Mouse (Mus musculus) left cerebral cortex, postnatal 14 days (tissue): ENCODE measurements around the gene Psmb3. TPM values are rescaled to one million over a fixed set of nuclear protein-coding genes. Genes with fewer than 3 reads are reported as not detected.

Source experiments
- DNase-seq, 2 experiments: peaks; one replicate each; pipeline ENCODE4 v3.0.0; 2021 to 2022; ENCODE audit warnings: low spot score in 2 of 2, mixed read lengths in 1 of 2
- intact Hi-C: fragments of 180-260 bp; cut with DNase I; formaldehyde crosslinking; loops from one replicate; pipeline ENCODE4 v1.15.1; 2025
- microRNA-seq, 2 experiments: library from miRNA; unstranded; fragments of <30 nt; microRNA quantifications; one replicate each; pipeline ENCODE4 v1.2.0; 2022
- total RNA-seq, 2 experiments: library from RNA; stranded (reverse); gene quantifications; 2 replicates each; pipeline ENCODE4 v1.2.3; 2021

Psmb3 gene
- total RNA-seq, 2 experiments from 2014 or later = 133 to 136 TPM

DNA sequence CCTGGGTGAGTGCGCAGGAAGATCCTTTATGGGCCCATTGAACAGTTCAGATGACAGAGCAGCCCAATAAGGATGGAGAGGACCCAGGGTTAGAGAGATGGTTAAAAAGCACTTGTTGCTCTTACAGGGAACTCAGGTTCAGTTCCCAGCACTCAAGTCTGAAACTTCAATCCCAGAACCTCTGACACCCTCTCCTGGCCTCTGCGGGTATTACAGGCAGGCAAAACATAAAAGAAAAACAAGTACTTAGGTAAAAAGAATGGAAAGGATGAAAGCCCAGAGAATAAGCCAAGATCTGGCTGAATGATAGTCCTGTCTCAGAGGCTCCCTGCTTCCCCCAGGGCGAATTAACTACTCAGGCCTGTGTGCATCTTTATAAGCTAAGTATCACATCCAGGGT is 36.0 kb downstream of the Psmb3 start:
- intact Hi-C loops = no loop called here
- DNase-seq = no peak

GRCm38 (mm10) chr11:97740190-97740589 is 37.0 kb downstream of the Psmb3 start:
- DNase-seq = peak in 1 of 2 experiments; percentile 45
- intact Hi-C loops = loop anchor here (5.0 kb wide), 1 partner anchor 38 kb away; the partner anchor contains the start of genes Pcgf2 and Psmb3

DNA sequence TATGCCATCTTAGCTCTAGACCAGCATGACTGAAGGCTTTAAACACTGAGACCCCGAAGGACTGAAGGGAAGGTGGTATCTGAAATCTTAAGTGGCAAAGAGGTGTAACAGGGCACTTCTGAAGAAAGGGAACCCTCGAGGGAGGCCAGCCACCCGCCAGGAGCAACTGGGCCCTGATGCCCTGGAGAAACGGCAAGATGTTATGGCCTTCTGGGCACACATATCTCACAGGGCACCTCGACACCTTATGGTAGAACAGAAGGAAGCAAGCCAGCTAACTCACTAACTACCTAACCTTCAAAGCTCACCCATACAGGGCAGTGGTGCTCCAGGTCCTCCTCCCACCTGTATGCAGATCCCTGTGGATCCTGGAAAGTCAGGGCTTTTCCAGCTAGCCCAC is 39.0 kb downstream of the Psmb3 start:
- no peak for DNase-seq
- intact Hi-C loops = loop anchor here (5.0 kb wide), 1 partner anchor 40 kb away; the partner anchor contains the start of genes Pcgf2 and Psmb3

DNA sequence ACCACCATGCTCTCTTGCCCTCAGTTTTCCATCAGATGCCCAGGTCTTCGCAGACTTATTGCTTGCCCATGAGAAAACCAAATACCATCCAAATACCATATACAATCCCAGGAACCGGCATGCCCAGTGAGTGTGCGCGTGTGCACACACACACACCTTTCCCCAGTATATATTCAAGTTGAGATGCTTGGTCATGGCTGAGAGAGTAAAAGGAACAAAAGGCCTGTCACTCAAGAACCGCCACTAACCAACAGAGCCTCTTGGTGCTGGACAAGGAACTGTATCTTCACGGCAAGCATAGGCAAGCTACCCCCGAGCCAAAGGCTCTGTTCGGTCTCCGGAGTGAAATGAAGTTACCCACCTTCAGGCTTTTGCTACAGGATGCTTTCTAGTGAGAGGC is 39.4 kb downstream of the Psmb3 start:
- intact Hi-C loops = loop anchor here (5.0 kb wide), 1 partner anchor 40 kb away; the partner anchor contains the start of genes Pcgf2 and Psmb3
- no peak for DNase-seq

DNA sequence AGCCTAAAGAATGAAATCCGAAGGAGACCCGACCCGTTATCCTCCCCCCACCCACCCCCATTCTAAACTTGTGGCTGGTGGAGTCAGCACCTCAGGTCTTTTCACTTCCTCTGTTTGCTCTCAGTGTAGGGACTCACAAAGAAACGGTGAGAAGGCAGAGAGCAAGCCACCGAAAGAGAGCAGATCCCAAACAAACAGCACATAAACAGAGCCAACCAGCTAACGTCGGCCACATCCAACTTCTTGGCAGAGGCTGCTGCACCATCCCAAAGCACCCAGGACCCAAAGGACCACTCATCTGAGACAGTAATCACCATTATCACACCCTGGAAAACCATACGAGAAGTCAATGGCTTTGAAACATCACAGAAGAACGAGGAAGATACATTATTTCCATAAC is 40.2 kb downstream of the Psmb3 start:
- DNase-seq = no peak
- intact Hi-C loops = loop anchor here (5.0 kb wide), 1 partner anchor 41 kb away; the partner anchor contains the start of genes Pcgf2 and Psmb3

- peak in 1 of 2 experiments; percentile 54 for DNase-seq
- intact Hi-C loops = loop anchor here (5.0 kb wide), 1 partner anchor 42 kb away; the partner anchor contains the start of genes Pcgf2 and Psmb3
Measured at GRCm38 (mm10) chr11:97744063-97744717, 41.0 kb downstream of the Psmb3 start, which contains the start of gene Pip4k2b. Pip4k2b (minus strand) TSS chr11:97744704.

GRCm38 (mm10) chr11:97744718-97745330 is 41.6 kb downstream of the Psmb3 start:
- DNase-seq = peak; percentile 98 to 99
- intact Hi-C loops = loop anchor here (5.0 kb wide), 1 partner anchor 43 kb away; the partner anchor contains the start of genes Pcgf2 and Psmb3

DNA sequence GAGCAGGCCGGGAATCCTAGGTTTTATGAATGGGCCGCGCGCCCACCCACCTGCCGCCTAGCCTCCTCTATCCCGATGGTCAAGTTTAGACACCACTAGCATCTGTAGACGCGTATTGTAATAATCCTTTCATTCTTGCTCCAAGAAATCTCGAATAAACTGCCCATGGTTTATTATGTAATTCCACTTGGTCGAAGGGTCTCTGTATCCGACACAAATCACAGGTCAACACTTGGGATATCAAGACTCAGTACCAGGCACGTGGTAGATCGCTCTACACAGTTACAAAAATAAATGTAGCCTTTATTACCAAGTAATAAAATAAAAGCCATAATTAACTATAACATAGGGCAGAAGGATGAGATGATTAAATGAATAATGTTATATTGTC is 42.1 kb downstream of the Psmb3 start:
- DNase-seq = no peak
- intact Hi-C loops = no loop called here

- no peak for DNase-seq
- intact Hi-C loops = no loop called here
Measured at GRCm38 (mm10) chr11:97747773-97748172, 44.6 kb downstream of the Psmb3 start.

DNA sequence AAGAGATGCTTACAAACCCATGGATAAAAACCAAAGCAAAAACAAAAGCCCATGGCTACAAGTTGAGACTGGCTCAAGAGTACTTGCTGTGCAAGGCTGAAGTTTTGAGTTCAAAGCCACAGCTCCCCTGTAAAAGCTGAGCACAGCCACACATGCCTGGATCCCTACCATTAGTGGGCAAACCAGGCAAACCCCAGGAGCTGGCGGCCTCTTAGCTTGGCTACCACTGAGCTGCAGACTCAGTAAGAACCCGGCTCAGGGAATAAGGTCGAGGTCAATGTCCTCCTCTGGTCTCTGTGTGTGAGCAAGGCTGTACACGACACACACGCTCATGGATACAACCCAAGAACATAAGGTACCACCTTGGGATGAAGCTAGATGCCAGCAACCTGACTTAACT is 45.3 kb downstream of the Psmb3 start:
- intact Hi-C loops = no loop called here
- DNase-seq = no peak

GRCm38 (mm10) chr11:97753277-97753676 is 50.1 kb downstream of the Psmb3 start:
- DNase-seq = no peak

GRCm38 (mm10) chr11:97758125-97758524 is 54.9 kb downstream of the Psmb3 start:
- no peak for DNase-seq
- intact Hi-C loops = no loop called here

More at GRCm38 (mm10) chr11:97753277-97753676, 50.1 kb downstream of the Psmb3 start:
- intact Hi-C loops = no loop called here

GRCm38 (mm10) chr11:97758942-97759341 is 55.7 kb downstream of the Psmb3 start:
- intact Hi-C loops = no loop called here
- DNase-seq = no peak

DNA sequence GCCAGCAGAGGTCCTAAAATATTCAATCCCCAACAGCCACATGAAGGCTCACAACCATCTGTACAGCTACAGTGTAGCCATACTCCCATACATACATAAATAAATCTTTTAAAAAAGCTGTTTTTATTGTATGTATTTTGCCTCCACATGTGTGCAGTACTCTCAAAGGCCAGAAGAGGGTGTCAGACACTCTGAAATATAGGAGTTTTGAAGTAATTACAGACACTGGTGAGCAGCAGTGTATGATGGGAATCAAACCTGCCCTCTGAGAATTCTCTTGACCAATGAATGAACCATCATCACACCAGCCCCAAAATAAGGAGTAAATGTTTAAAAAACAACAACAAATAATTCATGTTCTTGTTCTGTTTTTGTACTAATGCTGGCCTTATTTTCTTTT is 58.4 kb downstream of the Psmb3 start:
- intact Hi-C loops = no loop called here
- DNase-seq = no peak

Small RNA genes lying within 50 kb of the gene (microRNA-seq; reads per million reads assigned to microRNA genes)
- gene Gm24158 (0 reads per million in 2 experiments), gene Mir6927 (0.34 to 1.6 reads per million in 2 experiments), gene Mir8102 (0 to 0.53 reads per million in 2 experiments)

Other genes with a start within 250 kb of the Psmb3 start
- gene 4933428G20Rik, start 203.1 kb upstream of the Psmb3 start, total RNA-seq = under 1 TPM in 1 of 2 experiments, not detected in 1; 0.23 TPM
- 100 to 1,000 TPM; 341 to 382 TPM for gene Srcin1, start 127.2 kb upstream of the Psmb3 start, total RNA-seq
- gene Epop, start 73.7 kb upstream of the Psmb3 start, total RNA-seq = 10 to 100 TPM; 34.7 to 37.7 TPM
- 10 to 100 TPM; 79.8 to 80.1 TPM for gene Mllt6, start 40.0 kb upstream of the Psmb3 start, total RNA-seq
- 10 to 100 TPM; 36.7 to 38.9 TPM for gene Cisd3, start 17.6 kb upstream of the Psmb3 start, total RNA-seq
- 10 to 100 TPM; 31.3 to 35.8 TPM for gene Pcgf2, start 2.9 kb upstream of the Psmb3 start, total RNA-seq
- 100 to 1,000 TPM; 121 to 124 TPM for gene Pip4k2b, start 41.3 kb downstream of the Psmb3 start, total RNA-seq
- gene Cwc25, start 63.2 kb downstream of the Psmb3 start, total RNA-seq = 10 to 100 TPM; 20.3 to 21.3 TPM
- gene 1700001P01Rik, start 72.5 kb downstream of the Psmb3 start, total RNA-seq = 1 to 10 TPM in 1 of 2 experiments, not detected in 1; 1.0 TPM
- gene Rpl23, start 79.0 kb downstream of the Psmb3 start, total RNA-seq = 100 to 1,000 TPM; 342 to 343 TPM
- 100 to 1,000 TPM; 189 to 204 TPM for gene Lasp1, start 95.6 kb downstream of the Psmb3 start, total RNA-seq
- gene B230217C12Rik, start 137.4 kb downstream of the Psmb3 start, total RNA-seq = 10 to 100 TPM; 48.5 to 52.8 TPM
- under 1 TPM; 0.86 to 0.99 TPM for gene Fbxo47, start 180.8 kb downstream of the Psmb3 start, total RNA-seq